ENCODE assay signal across 16 mouse cellular contexts in genomic region chr16:10656461-10656860, GRCm38 (mm10).
DNase-seq lines count a peak whose midpoint lies in the region; ATAC-seq and TF ChIP-seq lines count a peak whose summit lies in the region.
"Had no signal": no experiment of that assay in that cellular context is flagged by ENCODE, and none has a peak within 500 bp of the region (broad histone marks: within the 10 kb centered on the region; RNA-seq: fewer than 3 reads in every experiment).

No protein-coding gene starts in this region.

- H3K27me3 ChIP-seq in heart, embryonic 15.5 days, result no peaks in the 10 kb centered on the region
- H3K27me3 ChIP-seq in lung, embryonic 14.5 days (ENCODE audit: insufficient read depth, low read length), result 0 out of 2 replicates have a peak, but pooled peaks cover 13% of the 10 kb centered on the region
- no peaks in the 10 kb centered on the region for H3K27me3 ChIP-seq in lung, postnatal 0 days (replicated peaks; ENCODE audit: insufficient read depth, low read length)
- no peaks in the 10 kb centered on the region for H3K27me3 ChIP-seq in small intestine, adult 2 months (ENCODE audit: control insufficient read depth, insufficient read depth, low read length)
- H3K27me3 ChIP-seq in forebrain, embryonic 10.5 days (ENCODE audit: poor library complexity, severe bottlenecking), result no peaks in the 10 kb centered on the region; the same call in 1 of the 2 replicates

- no peak for TF ChIP-seq POLR2A in small intestine, adult 2 months (IDR thresholded peaks at IDR 0.05; ENCODE audit: low read depth, low read length)

- H3K4me3 ChIP-seq in heart, embryonic 15.5 days, result no peak overlapping the region
- no peak overlapping the region for H3K4me3 ChIP-seq in lung, embryonic 14.5 days (ENCODE audit: low read depth, low read length)
- no peak overlapping the region for H3K4me3 ChIP-seq in lung, postnatal 0 days (ENCODE audit: low read depth, low read length)
- H3K4me3 ChIP-seq in small intestine, adult 2 months (ENCODE audit: low read depth, low read length), result no peak overlapping the region
- no peak overlapping the region for H3K4me3 ChIP-seq in forebrain, embryonic 10.5 days

- peaks cover 36% of the 10 kb centered on the region for H3K4me1 ChIP-seq in heart, embryonic 15.5 days (replicated peaks)
- peaks cover 16% of the 10 kb centered on the region for H3K4me1 ChIP-seq in lung, embryonic 14.5 days (ENCODE audit: insufficient read depth)
- H3K4me1 ChIP-seq in lung, postnatal 0 days (ENCODE audit: insufficient read depth, low read depth, low read length), result peaks cover 7% of the 10 kb centered on the region; the same call in 1 of the 2 replicates
- peaks cover 28% of the 10 kb centered on the region; the same call in 1 of the 2 replicates for H3K4me1 ChIP-seq in small intestine, adult 2 months (ENCODE audit: control insufficient read depth, insufficient read depth, insufficient read length, low read length)
- H3K4me1 ChIP-seq in forebrain, embryonic 10.5 days, result peaks cover 42% of the 10 kb centered on the region

- 0 out of 2 replicates have a peak overlapping the region, but pooled peaks have one; percentile 4 for H3K9ac ChIP-seq in heart, embryonic 15.5 days
- H3K9ac ChIP-seq in lung, embryonic 14.5 days, result no peak overlapping the region
- no peak overlapping the region for H3K9ac ChIP-seq in lung, postnatal 0 days (replicated peaks; ENCODE audit: low read depth)

- TF ChIP-seq EP300 in lung, postnatal 0 days (IDR thresholded peaks at IDR 0.05), result no peak

- no peaks in the 10 kb centered on the region for H3K9me3 ChIP-seq in heart, embryonic 15.5 days (replicated peaks)
- H3K9me3 ChIP-seq in lung, embryonic 14.5 days (ENCODE audit: low read depth, low read length), result no peaks in the 10 kb centered on the region
- no peaks in the 10 kb centered on the region for H3K9me3 ChIP-seq in lung, postnatal 0 days (ENCODE audit: low read length)
- no peaks in the 10 kb centered on the region for H3K9me3 ChIP-seq in forebrain, embryonic 10.5 days

- DNase-seq in heart, adult 9 months (ENCODE audit: low spot score in 2 of 2), result no peak
- DNase-seq in lung, embryonic 14.5 days, result peak; percentile 58
- DNase-seq in lung, postnatal 0 days (ENCODE audit: low spot score), result no peak
- DNase-seq in induced T-regulatory cell, adult 2 months (ENCODE audit: low read depth), result peak; percentile 39
- DNase-seq in forebrain, embryonic 10.5 days (ENCODE audit: extremely low spot score, low spot score), result no peak
- DNase-seq in lung, postnatal 36 days, result no peak
- DNase-seq: adrenal gland, postnatal 10 days; cerebellum, postnatal 36 days; gastrocnemius, postnatal 36 days; heart, postnatal 10 days; layer of hippocampus, adult 9-11 months; lung, postnatal 10 days; right cerebral cortex, postnatal 14 days had no signal

- 64% methylated on average over 2 of the region's 2 CpGs for WGBS in heart, embryonic 15.5 days
- 38% methylated on average over 2 of the region's 2 CpGs for WGBS in lung, embryonic 14.5 days
- 43% methylated on average over 2 of the region's 2 CpGs for WGBS in lung, postnatal 0 days
- WGBS in small intestine, adult 2 months, result 25% methylated on average over 2 of the region's 2 CpGs
- 61% methylated on average over 2 of the region's 2 CpGs for WGBS in forebrain, embryonic 10.5 days

- H3K4me2 ChIP-seq in heart, embryonic 15.5 days, result no peak overlapping the region
- H3K4me2 ChIP-seq in lung, embryonic 14.5 days, result no peak overlapping the region
- H3K4me2 ChIP-seq in lung, postnatal 0 days (replicated peaks; ENCODE audit: low read depth, low read length), result no peak overlapping the region

- no peak for TF ChIP-seq CTCF in lung, embryonic 14.5 days (IDR thresholded peaks at IDR 0.05; ENCODE audit: low read depth)
- TF ChIP-seq CTCF in lung, postnatal 0 days (IDR thresholded peaks at IDR 0.05), result no peak
- TF ChIP-seq CTCF in small intestine, adult 2 months (IDR thresholded peaks at IDR 0.05; ENCODE audit: extremely low read depth, insufficient read length, insufficient replicate concordance, low read depth, low read length), result no peak

- no peak for ATAC-seq in heart, embryonic 15.5 days (replicated peaks; ENCODE audit: insufficient number of reproducible peaks, insufficient read depth, low FRiP score, low read depth)
- no peak for ATAC-seq in lung, embryonic 14.5 days (ENCODE audit: insufficient read depth)
- ATAC-seq in lung, postnatal 0 days, result no peak
- ATAC-seq: midbrain, embryonic 16.5 days had no signal

- no peak overlapping the region for H3K27ac ChIP-seq in heart, embryonic 15.5 days
- peak overlapping the region; percentile 15; the same call in 1 of the 2 replicates for H3K27ac ChIP-seq in lung, embryonic 14.5 days (ENCODE audit: low read depth)
- H3K27ac ChIP-seq in lung, postnatal 0 days (ENCODE audit: low read length), result no peak overlapping the region
- H3K27ac ChIP-seq in small intestine, adult 2 months (ENCODE audit: insufficient read depth, low read depth, low read length), result peak overlapping the region; percentile 99
- H3K27ac ChIP-seq in forebrain, embryonic 10.5 days, result no peak overlapping the region

- no peaks in the 10 kb centered on the region for H3K36me3 ChIP-seq in heart, embryonic 15.5 days
- H3K36me3 ChIP-seq in lung, embryonic 14.5 days (ENCODE audit: insufficient read depth), result no peaks in the 10 kb centered on the region
- no peaks in the 10 kb centered on the region for H3K36me3 ChIP-seq in lung, postnatal 0 days (ENCODE audit: insufficient read depth, low read length)
- no peaks in the 10 kb centered on the region for H3K36me3 ChIP-seq in small intestine, adult 2 months (ENCODE audit: control insufficient read depth, insufficient read depth, low read length)
- H3K36me3 ChIP-seq in forebrain, embryonic 10.5 days (replicated peaks), result no peaks in the 10 kb centered on the region

Comparison
In these comparisons a context has a peak if more than half of its experiments do, and no peak if none do; other contexts are left out.
1. H3K27ac ChIP-seq: peak in lung, embryonic 14.5 days (single experiment) and small intestine, adult 2 months (single experiment); none in heart, embryonic 15.5 days (single experiment), lung, postnatal 0 days (single experiment) and forebrain, embryonic 10.5 days (single experiment).
2. DNase-seq: peak in lung, embryonic 14.5 days (single experiment) and induced T-regulatory cell, adult 2 months (single experiment); none in heart, adult 9 months (0 of 2), lung, postnatal 0 days (single experiment), forebrain, embryonic 10.5 days (single experiment) and lung, postnatal 36 days (single experiment).